Mouse (Mus musculus) urinary bladder, postnatal 36 days (tissue): ENCODE results near the gene Lexm.

Experiments used
- DNase-seq, 2 experiments: peaks; one replicate each; pipeline ENCODE4 v3.0.0; 2022; ENCODE audit warnings: low spot score in 2 of 2, mixed read lengths in 1 of 2

Lexm gene

DNA sequence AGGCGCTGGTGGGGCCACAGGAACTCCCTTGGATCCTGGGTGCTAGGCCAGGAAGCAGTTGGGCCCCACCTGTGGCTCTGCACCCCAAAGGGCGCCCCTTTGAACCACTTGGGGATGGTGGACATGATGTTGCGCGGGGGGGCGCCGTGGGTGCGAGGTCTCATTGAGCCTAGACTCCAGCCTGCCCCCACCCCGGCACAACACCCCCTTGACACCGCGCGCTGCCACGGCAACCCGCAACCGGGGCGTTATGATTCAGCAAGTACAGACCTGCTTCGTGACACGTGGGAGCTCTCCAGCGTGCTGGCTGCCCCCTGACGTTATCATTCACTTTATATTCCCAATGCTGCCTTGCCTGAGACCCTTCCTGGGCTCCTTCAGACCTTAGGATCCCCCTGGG lies at the start of gene Lexm:
Lexm (minus strand) TSS at position 186 of the 400 bp plus-strand sequence.
- DNase-seq: no peak

- DNase-seq: no peak
These were observed 49.5 kb upstream of the Lexm start for GRCm38 (mm10) chr4:106666546-106666945.

DNA sequence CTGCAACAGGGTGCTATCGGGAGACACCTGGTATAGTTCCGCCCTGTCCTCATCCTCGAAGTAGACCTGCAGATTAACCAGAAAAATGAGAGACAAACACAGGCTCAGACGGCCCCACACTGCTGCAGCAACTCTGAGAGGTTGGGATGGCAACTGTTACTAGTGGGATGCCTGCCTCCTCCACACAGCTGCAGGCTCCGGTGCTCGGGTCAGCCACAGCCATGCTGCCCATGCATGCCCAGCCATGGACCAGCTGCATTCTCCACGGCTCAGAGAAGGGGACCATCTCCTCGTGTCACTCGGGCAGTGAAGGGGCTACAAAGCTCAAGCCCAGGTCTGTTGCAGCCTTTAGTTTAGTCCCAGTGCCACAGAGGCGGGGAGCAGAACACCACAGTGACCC lies 48.6 kb upstream of the Lexm start:
- no peak for DNase-seq

- no peak for DNase-seq
These were observed 48.2 kb upstream of the Lexm start for GRCm38 (mm10) chr4:106665269-106665668.

- no peak for DNase-seq
These were observed 47.7 kb upstream of the Lexm start for GRCm38 (mm10) chr4:106664697-106665096.

DNA sequence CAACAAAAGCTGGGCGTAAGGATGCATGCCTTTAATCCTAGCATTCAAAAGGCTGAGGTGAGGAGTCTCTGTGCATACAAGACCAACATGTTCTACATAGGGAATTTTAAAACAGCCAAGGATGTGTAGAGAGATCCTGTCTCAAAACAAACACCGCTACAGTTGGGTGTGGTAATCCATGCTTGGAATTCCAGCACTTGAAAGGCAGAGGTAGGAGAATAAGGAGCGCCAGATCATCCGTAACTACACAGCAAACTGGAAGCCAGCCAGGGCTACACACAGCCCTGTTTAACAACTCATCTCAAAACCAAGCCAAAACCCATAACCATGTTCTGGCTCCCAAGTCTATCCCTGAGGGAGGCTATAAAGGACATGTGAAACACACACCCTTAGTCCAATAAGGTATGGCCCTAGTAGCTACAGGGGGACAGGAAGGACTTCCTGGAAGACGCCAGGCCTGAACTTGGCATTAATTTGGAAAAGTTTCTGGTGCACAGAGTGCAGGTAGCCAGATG lies 47.0 kb upstream of the Lexm start:
- DNase-seq: no peak

DNA sequence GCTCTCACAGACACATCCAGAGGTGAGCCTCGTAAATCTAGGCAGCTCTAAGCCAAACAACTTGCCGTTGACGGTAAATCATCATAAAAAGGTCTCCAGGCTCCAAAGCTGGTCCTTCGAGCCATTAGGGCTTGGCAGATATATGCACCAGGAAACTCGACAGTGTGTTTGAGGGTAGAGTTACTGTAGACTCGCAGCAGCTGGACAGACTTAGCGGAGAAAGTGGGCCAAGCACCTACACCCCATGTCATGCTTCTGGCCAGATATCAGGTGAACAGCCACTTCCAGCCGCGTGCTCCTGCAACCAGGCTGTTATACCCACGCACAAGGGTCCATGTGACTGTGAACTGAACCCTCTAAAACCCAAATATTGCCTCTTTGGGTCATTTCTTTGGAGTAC lies 38.6 kb upstream of the Lexm start:
- DNase-seq: no peak

DNA sequence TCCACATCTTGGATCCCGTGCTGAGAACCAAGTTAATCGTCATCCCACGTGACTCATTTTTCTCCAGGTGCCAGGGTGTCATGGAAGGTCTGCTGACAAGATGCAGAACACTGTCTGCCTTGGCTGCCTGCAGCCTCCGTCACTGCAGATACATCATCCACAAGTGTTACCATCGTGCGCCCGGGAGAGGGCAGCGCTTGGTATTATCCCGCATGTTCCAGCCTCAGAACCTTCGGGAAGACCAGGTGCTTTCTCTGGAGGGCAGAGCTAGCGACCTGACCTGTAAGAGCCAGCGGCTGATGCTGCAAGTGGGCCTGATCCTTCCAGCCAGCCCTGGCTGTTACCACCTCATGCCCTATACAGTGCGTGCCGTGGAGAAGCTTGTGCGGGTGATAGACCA lies 36.0 kb upstream of the Lexm start:
- no peak for DNase-seq

- no peak for DNase-seq
These were observed 35.5 kb upstream of the Lexm start for GRCm38 (mm10) chr4:106652546-106652945.

DNA sequence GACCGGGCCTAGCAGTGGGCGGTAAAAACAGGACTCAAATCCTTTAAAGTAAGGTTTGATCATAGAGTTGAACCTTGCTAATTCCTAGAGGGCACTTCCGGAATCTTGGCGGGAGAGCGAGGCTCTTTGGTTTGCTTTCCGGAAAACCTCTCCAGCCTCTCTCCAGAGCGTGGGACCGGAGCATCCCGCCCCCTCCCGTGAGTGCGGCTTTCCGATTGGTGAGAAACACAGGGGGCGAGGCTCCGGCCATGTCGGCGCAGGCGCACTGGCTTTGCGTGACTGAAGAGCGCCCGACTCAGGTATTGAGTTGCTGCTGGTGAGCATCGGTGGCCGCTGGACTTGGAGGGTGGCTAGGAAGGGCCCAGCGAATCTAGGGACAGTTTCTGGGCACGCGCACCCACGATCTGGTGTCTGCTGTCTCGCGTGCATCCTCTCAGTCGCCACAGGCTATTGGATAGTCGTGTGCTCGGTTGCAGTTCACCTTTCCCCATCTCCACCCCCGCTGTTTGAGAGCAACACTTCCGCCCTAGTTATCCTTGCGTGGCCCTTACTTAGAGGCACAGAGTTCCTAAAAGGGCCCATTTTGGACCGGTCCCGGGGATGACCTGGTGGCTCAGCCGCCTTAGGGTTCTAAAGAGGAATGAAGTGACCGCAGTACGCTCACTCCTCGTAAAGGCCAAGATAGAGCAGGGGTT lies 33.9 kb upstream of the Lexm start, which contains the start of gene Pars2:
Pars2 (plus strand) TSS at position 237 of the 695 bp plus-strand sequence.
- peak; percentile 93 to 96 for DNase-seq

- no peak for DNase-seq
These were observed 30.1 kb upstream of the Lexm start for GRCm38 (mm10) chr4:106647137-106647536.

DNA sequence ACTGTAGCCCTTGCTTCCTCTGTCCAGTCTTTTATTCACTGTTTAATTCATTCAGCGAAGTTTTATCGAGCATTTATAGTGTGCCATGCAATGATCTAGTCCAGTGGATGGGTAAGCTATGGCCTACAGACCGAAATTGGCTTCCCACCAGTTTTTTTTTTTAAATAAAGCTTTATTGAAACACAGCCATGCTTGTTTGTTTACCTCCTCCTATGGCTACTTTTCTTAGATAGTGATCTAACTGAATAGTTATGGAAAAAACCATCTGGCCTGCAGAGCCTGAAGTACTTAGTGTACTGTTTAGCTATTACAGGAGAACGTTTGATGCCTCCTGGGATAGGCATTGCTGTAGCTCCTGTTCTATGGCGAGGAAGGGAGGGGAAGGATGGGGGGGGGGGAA lies 28.8 kb upstream of the Lexm start:
- DNase-seq: no peak

- no peak for DNase-seq
These were observed 27.2 kb upstream of the Lexm start for GRCm38 (mm10) chr4:106644218-106644610.

DNA sequence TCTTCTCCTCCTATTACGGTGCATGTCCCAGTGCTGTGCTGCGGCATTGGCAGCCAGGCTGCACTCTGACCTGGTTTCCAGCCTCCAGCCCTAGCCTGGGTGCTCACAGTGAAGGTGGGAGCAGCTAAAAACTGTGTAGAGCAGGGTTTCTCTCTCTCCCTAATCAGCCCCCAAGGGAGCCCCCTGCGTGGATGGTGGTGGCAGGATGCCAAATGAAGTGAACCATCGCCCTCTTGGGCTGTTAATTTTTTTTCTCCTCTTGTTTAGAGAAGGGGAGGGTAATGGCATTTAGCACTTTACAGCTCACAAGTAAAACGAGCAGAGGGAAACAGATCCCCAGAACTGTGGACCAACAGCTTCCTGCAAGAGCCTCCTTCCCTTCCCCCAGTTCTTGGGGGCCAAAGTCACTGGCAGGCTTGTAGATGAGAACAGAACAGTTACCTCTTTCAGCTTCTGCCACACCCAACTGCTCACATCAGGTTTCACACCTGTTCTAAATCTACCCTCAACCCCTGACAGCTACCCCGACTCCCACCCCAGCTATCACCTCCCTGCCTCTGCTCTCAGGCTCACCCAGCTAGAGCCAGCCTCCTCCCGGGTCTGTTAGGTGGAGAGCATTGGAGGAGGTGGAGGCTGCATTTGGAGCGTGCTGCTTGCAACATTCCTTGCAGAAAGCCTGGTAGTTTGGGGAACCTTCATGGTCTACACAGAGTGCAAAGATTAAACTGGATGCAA lies 26.6 kb upstream of the Lexm start:
- no peak for DNase-seq

- DNase-seq: no peak
These were observed 17.0 kb upstream of the Lexm start for GRCm38 (mm10) chr4:106634086-106634479.

- DNase-seq: no peak
These were observed 16.4 kb upstream of the Lexm start for GRCm38 (mm10) chr4:106633281-106634085.

DNA sequence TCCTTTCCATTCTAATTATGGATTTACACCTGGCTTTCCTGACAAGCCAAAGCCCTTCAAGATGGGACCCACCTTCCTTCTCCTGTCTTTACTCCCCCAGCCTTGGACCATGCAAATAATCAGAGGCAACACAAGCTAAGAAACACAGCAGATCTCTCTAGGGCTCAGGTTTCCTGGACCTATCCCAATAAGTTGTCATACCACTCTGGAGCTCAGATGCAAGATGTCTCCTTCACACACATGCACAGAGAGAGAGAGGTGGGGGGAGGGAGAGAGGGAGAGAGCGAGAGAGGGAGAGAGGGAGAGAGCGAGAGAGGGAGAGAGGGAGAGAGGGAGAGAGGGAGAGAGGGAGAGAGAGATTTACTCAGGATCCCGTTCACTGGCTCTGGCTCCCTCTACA lies 15.3 kb upstream of the Lexm start:
- DNase-seq: no peak

- DNase-seq: peak; percentile 51 to 59
These were observed 13.5 kb upstream of the Lexm start for GRCm38 (mm10) chr4:106630333-106631220.

- no peak for DNase-seq
These were observed 12.3 kb upstream of the Lexm start for GRCm38 (mm10) chr4:106629374-106629773.

DNA sequence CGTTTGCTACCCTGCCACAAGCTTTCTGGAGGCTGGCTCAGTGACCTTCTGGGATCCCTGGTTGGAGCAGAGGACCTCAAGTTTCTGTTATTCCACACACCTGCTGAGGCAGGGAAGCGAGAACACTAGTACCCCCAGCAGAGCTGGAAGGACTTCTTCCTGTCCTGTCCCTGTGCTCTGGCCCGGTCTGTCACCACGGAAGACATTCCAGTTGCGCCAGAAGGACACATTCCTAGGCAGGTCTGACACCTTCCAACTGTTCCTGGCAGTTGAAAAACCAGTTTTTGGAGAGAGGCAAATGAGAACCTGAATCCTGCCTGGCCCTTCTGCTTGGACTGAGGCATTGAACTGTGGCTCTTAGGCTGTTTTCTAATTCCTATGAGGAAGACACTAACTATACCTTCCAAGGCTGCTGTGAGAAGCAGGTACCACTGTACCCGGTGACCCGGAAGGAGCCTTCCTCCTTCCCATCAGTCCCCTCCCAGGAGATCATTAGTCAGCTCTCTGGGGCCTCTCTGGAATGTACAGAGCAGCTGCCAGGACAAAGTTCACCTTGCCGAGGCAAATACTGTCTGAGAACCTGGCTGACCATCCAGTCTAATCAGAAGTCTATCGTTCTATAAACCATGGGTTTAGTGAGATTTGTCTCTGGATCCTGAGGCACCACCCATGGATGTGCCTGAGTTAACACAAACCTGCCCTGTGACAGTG lies 11.8 kb upstream of the Lexm start:
- no peak for DNase-seq

DNA sequence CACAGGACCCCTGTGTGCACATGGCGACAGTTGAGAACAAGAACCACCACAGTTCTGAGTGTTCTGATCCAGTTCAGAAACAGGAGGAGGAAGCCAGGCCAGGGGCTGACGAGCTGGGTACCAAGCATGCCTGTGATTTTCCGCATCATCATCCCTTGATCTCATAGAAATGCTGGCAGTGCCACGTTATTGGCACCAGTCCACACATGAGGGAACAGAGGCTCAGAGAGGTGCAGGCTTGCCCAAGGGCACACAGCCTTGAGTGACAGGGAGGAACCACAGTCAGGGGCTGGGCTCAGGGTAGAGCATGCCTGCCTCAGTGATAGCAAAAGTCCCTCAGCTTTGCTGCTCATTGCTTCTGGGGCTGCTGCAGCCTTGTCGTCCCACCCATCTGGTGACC lies 10.8 kb upstream of the Lexm start:
- no peak for DNase-seq
